Mouse (Mus musculus): ENCODE measurements around the gene 4921509C19Rik. TPM values are rescaled to one million over a fixed set of nuclear protein-coding genes. Genes with fewer than 3 reads are reported as not detected.
A peak's percentile ranks its signal among the peaks of the same experiment; 100 is the strongest.

Gene 4921509C19Rik
- total and polyA plus RNA-seq, 3 experiments = not detected

DNA sequence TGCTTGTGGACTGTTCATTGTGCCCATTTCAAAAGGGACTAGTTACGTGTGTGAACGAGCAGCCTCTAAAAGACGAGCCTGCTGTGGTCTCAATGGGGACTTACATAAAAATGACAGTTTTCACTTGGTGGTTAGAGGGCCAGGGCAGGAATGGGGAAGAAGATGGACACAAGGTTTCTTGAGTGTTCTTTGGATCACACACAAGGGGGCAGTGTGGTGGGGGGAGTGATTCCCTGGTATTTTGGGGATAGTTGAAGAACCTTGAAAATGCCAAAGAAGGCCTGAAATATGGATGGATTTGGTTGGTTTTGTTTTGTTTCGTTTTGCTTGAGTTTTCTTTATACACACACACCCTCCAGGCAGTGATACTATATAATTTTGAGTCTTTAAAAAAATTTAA lies 28.3 kb upstream of the 4921509C19Rik start:
- no peaks in the 10 kb centered on the region for H3K9me3 ChIP-seq (replicated peaks; ENCODE audit: insufficient read depth, low read length)
- TF ChIP-seq HCFC1 (IDR thresholded peaks at IDR 0.05; ENCODE audit: low read depth, low read length) (no peak), CTCF (IDR thresholded peaks at IDR 0.05 in 2 of 3, conservative IDR thresholded peaks at IDR 0.05 in 1 of 3; ENCODE audit: control insufficient read depth in 1 of 3, insufficient read depth in 1 of 3, low read depth in 2 of 3, low read length in 3 of 3, poor library complexity in 1 of 3, severe bottlenecking in 1 of 3) (peak in 2 of 3 experiments; percentile 14 to 34; a peak in 2 of 6 replicates), RAD21 (IDR thresholded peaks at IDR 0.05; ENCODE audit: low read depth, low read length) (peak; percentile 5; the same call in 1 of the 2 replicates), MAZ (IDR thresholded peaks at IDR 0.05; ENCODE audit: low read depth, low read length) (no peak), TAL1 (IDR thresholded peaks at IDR 0.05; ENCODE audit: low read length) (no peak), SMC3 (IDR thresholded peaks at IDR 0.05; ENCODE audit: low read depth, low read length) (peak; percentile 41)
- no peaks in the 10 kb centered on the region for H3K79me2 ChIP-seq (ENCODE audit: control insufficient read depth, insufficient read depth, low read length, poor library complexity)
- peaks cover 16 to 29% of the 10 kb centered on the region in 2 experiments for H3K36me3 ChIP-seq (ENCODE audit: control insufficient read depth in 1 of 2, insufficient read depth in 2 of 2, low read length in 2 of 2)
- peaks cover 2 to 6% of the 10 kb centered on the region in 2 experiments; a peak in 3 of 4 replicates for H3K4me1 ChIP-seq (ENCODE audit: control insufficient read depth in 1 of 2, insufficient read depth in 2 of 2, low read length in 2 of 2)
- no peak overlapping the region for H3K4me3 ChIP-seq (ENCODE audit: control insufficient read depth in 1 of 2, insufficient read depth in 1 of 2, low read depth in 2 of 2, low read length in 2 of 2)
- H3K27ac ChIP-seq (ENCODE audit: control insufficient read depth, low read depth, low read length) = no peak overlapping the region
- H3K27me3 ChIP-seq (ENCODE audit: control insufficient read depth in 1 of 2, insufficient read depth in 2 of 2, low read length in 2 of 2) = no peaks in the 10 kb centered on the region
- no peak for DNase-seq (ENCODE audit: low read depth, low spot score)
- H3K9ac ChIP-seq (ENCODE audit: control insufficient read depth, low read depth, low read length, poor library complexity, severe bottlenecking) = no peak overlapping the region

DNA sequence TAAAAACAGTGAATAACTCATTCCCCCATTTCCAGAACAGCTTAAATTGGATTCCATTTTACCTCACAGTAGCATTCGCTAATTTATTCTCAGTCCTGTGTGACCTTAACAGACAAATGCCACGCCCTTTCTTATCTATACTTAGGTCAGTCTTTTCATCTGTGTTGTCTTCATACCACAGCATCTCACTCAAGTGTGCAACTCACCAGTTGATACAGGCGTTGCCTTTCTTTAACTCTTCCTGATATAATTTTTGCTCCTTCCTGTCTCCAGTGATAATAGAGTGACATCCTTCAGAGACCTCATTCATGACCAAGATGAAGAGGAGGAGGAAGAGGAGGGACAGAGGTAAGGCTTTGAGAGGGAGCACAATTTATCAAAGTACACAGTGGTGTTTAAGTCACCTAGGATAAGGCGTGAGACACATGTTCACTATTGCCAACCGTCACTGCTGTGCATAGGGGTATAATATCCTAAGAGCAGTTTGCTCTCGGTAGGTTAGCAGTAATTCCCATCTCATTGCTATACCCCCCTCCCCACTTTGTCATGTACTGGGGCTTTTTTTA lies 24.6 kb upstream of the 4921509C19Rik start:
- Histone ChIP-seq H3K36me3 (ENCODE audit: control insufficient read depth in 1 of 2, insufficient read depth in 2 of 2, low read length in 2 of 2) (peaks cover 18 to 29% of the 10 kb centered on the region in 2 experiments), H3K9me3 (replicated peaks; ENCODE audit: insufficient read depth, low read length) (no peaks in the 10 kb centered on the region), H3K9ac (ENCODE audit: control insufficient read depth, low read depth, low read length, poor library complexity, severe bottlenecking) (no peak overlapping the region)

DNA sequence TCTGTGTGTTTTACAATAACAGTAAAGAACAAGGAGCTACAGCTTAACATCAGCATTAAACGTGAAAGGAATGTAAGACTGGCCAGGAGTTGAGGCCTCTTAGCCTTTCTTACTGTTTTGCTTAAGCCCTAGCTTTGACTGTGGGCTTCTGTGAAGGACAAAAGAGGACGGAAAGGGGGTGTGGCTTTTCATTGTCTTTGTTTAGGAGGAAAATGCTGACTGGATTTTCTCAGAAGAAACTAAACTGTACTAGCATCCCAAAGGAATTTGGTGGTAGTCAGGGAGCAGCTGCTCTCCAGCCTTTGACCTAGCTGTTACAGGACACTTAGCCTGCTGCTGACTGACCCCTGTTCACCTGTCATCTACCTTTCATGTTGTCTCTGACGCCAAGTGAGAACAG lies 22.4 kb upstream of the 4921509C19Rik start:
- Histone ChIP-seq H3K27ac (ENCODE audit: control insufficient read depth, low read depth, low read length) (no peak overlapping the region), H3K9me3 (replicated peaks; ENCODE audit: insufficient read depth, low read length) (no peaks in the 10 kb centered on the region), H3K4me1 (ENCODE audit: control insufficient read depth in 1 of 2, insufficient read depth in 2 of 2, low read length in 2 of 2) (peaks cover 2 to 19% of the 10 kb centered on the region in 2 experiments; a peak in 3 of 4 replicates), H3K36me3 (ENCODE audit: control insufficient read depth in 1 of 2, insufficient read depth in 2 of 2, low read length in 2 of 2) (peaks cover 11 to 33% of the 10 kb centered on the region in 2 experiments), H3K27me3 (ENCODE audit: control insufficient read depth in 1 of 2, insufficient read depth in 2 of 2, low read length in 2 of 2) (no peaks in the 10 kb centered on the region), H3K79me2 (ENCODE audit: control insufficient read depth, insufficient read depth, low read length, poor library complexity) (peaks cover 26% of the 10 kb centered on the region), H3K4me3 (ENCODE audit: control insufficient read depth in 1 of 2, insufficient read depth in 1 of 2, low read depth in 2 of 2, low read length in 2 of 2) (no peak overlapping the region), H3K9ac (ENCODE audit: control insufficient read depth, low read depth, low read length, poor library complexity, severe bottlenecking) (no peak overlapping the region)
- TF ChIP-seq POLR2A (IDR thresholded peaks at IDR 0.05; ENCODE audit: control insufficient read depth in 1 of 2, insufficient read depth in 1 of 2, low read depth in 1 of 2, low read length in 2 of 2, poor library complexity in 1 of 2) = no peak
- no peak for DNase-seq (ENCODE audit: low read depth, low spot score)

More for the DNA sequence above, 24.6 kb upstream of the 4921509C19Rik start:
- no peak overlapping the region for H3K4me3 ChIP-seq (ENCODE audit: control insufficient read depth in 1 of 2, insufficient read depth in 1 of 2, low read depth in 2 of 2, low read length in 2 of 2)
- TF ChIP-seq USF2 (IDR thresholded peaks at IDR 0.05; ENCODE audit: borderline replicate concordance in 1 of 2, insufficient read depth in 1 of 2, low read depth in 1 of 2, low read length in 2 of 2) = no peak
- TF ChIP-seq BHLHE40 (IDR thresholded peaks at IDR 0.05; ENCODE audit: borderline replicate concordance, low read depth, low read length) = no peak
- no peak for TF ChIP-seq ZC3H11A (IDR thresholded peaks at IDR 0.05; ENCODE audit: low read depth, low read length)
- TF ChIP-seq TAL1 (IDR thresholded peaks at IDR 0.05; ENCODE audit: low read length) = no peak
- peak; percentile 17 to 51; a peak in 3 of 4 replicates for TF ChIP-seq EP300 (IDR thresholded peaks at IDR 0.05; ENCODE audit: low read depth in 1 of 2, low read length in 2 of 2)
- TF ChIP-seq NRF1 (IDR thresholded peaks at IDR 0.05; ENCODE audit: insufficient read depth, low read depth, low read length, poor library complexity, severe bottlenecking) = no peak
- no peak for TF ChIP-seq CTCF (IDR thresholded peaks at IDR 0.05 in 2 of 3, conservative IDR thresholded peaks at IDR 0.05 in 1 of 3; ENCODE audit: control insufficient read depth in 1 of 3, insufficient read depth in 1 of 3, low read depth in 2 of 3, low read length in 3 of 3, poor library complexity in 1 of 3, severe bottlenecking in 1 of 3)
- TF ChIP-seq UBTF (IDR thresholded peaks at IDR 0.05; ENCODE audit: borderline replicate concordance, insufficient read depth, low read depth, low read length) = no peak
- TF ChIP-seq NELFE (IDR thresholded peaks at IDR 0.05; ENCODE audit: low read depth, low read length) = no peak
- no peak for TF ChIP-seq MAFK (IDR thresholded peaks at IDR 0.05; ENCODE audit: borderline replicate concordance, low read depth, low read length)
- TF ChIP-seq SIN3A (IDR thresholded peaks at IDR 0.05; ENCODE audit: low read length) = peak; percentile 49; the same call in 1 of the 2 replicates
- TF ChIP-seq USF1 (IDR thresholded peaks at IDR 0.05; ENCODE audit: low read depth, low read length) = no peak
- peak; percentile 46; the same call in 1 of the 2 replicates for TF ChIP-seq GATA1 (IDR thresholded peaks at IDR 0.05; ENCODE audit: low read depth, low read length)
- no peak for TF ChIP-seq ZKSCAN1 (IDR thresholded peaks at IDR 0.05; ENCODE audit: low read depth, low read length)
- no peak for TF ChIP-seq JUND (IDR thresholded peaks at IDR 0.05; ENCODE audit: low read depth, low read length)
- TF ChIP-seq MAX (IDR thresholded peaks at IDR 0.05; ENCODE audit: low read length) = no peak
- no peak overlapping the region; the same call in 1 of the 2 replicates for H3K27ac ChIP-seq (ENCODE audit: control insufficient read depth, low read depth, low read length)
- peak; percentile 34 for DNase-seq (ENCODE audit: low read depth, low spot score)
- no peaks in the 10 kb centered on the region for H3K27me3 ChIP-seq (ENCODE audit: control insufficient read depth in 1 of 2, insufficient read depth in 2 of 2, low read length in 2 of 2)
- H3K4me1 ChIP-seq (ENCODE audit: control insufficient read depth in 1 of 2, insufficient read depth in 2 of 2, low read length in 2 of 2) = peaks cover 2 to 17% of the 10 kb centered on the region in 2 experiments; a peak in 3 of 4 replicates
- H3K79me2 ChIP-seq (ENCODE audit: control insufficient read depth, insufficient read depth, low read length, poor library complexity) = peaks cover 12% of the 10 kb centered on the region; the same call in 1 of the 2 replicates

Data from MEL (cell line).